Mouse (Mus musculus): ENCODE measurements around the gene Olfr568.

Gene Olfr568

GRCm38 (mm10) chr7:102876822-102877221 is at the start of gene Olfr568:
Gene Olfr568, plus strand, starts transcription at chr7:102877122.
- DNase-seq (ENCODE audit: low spot score in 2 of 2), result no peak

- no peak for DNase-seq (ENCODE audit: low spot score in 2 of 2)
These were observed 21.1 kb upstream of the Olfr568 start for GRCm38 (mm10) chr7:102855807-102856206.

- DNase-seq (ENCODE audit: low spot score in 2 of 2), result no peak
These were observed 18.3 kb upstream of the Olfr568 start, which contains the start of gene Olfr566 for GRCm38 (mm10) chr7:102858665-102859064. Gene Olfr566, minus strand, starts transcription at chr7:102858765.

GRCm38 (mm10) chr7:102890782-102891181 is 13.9 kb downstream of the Olfr568 start, which contains the start of gene Olfr569:
Gene Olfr569, minus strand, starts transcription at chr7:102890882.
- no peak for DNase-seq (ENCODE audit: low spot score in 2 of 2)

GRCm38 (mm10) chr7:102915261-102915660 is 38.3 kb downstream of the Olfr568 start:
- no peak for DNase-seq (ENCODE audit: low spot score in 2 of 2)

- DNase-seq (ENCODE audit: low spot score in 2 of 2), result no peak
These were observed 39.5 kb downstream of the Olfr568 start for GRCm38 (mm10) chr7:102916405-102916804.

GRCm38 (mm10) chr7:102917032-102917875 is 40.3 kb downstream of the Olfr568 start, which contains the start of gene Olfr571:
Gene Olfr571, minus strand, starts transcription at chr7:102917536.
- DNase-seq (ENCODE audit: low spot score in 2 of 2), result no peak

GRCm38 (mm10) chr7:102919632-102920031 is 42.7 kb downstream of the Olfr568 start:
- no peak for DNase-seq (ENCODE audit: low spot score in 2 of 2)

GRCm38 (mm10) chr7:102924109-102924508 is 47.2 kb downstream of the Olfr568 start, which contains the start of gene Olfr572:
Gene Olfr572, plus strand, starts transcription at chr7:102924409.
- DNase-seq (ENCODE audit: low spot score in 2 of 2), result no peak

GRCm38 (mm10) chr7:102927105-102927504 is 50.2 kb downstream of the Olfr568 start:
- DNase-seq (ENCODE audit: low spot score in 2 of 2), result no peak
